Mouse (Mus musculus): ENCODE results near the gene Pkmyt1.
A peak's percentile ranks its signal among the peaks of the same experiment; 100 is the strongest.
"Not testable (repeated sequence)": the region's sequence is repeated elsewhere in the genome, so short reads cannot be mapped to it uniquely, and the experiment has no call there.

Pkmyt1 gene

DNA sequence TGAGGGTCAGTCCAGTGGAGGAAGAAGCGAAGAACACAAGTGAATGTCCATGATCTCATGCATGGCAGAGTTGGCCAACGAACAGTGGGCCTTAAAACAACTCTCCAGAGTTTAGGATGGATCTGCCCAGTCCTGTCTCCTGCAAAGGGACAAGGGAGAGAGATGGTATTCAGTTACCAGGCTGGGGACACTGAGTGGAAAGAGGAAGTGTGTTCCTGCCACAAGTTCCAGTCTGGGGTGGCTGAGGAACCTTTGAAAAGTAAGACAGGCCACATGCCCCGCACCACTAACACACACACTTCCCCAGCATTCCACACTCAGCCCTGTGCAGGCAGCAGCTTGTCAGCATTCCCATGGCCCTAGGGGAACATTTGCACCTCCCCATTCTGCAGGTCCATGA, 20.6 kb downstream of the Pkmyt1 start:
- DNase-seq (ENCODE audit: low read depth in 2 of 2, low spot score in 2 of 2): no peak

DNA sequence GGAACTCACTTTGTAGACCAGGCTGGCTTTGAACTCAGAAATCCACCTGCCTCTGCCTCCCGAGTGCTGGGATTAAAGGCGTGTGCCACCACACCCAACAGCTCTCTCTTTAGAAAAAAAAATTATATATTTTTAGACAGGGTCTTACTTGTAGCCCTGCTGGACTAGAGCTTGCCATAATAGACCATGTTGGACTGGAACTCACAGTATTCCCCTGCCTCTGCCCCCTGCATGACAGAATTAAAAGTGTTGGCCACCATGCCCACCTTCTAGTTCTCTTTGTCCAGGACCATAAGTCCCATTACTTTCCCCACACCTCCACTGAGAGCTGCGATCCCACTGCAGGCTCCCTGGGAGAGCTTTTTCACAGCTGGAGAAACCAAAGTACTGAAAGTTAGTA, 21.3 kb downstream of the Pkmyt1 start:
- DNase-seq (ENCODE audit: low read depth in 2 of 2, low spot score in 2 of 2): no peak

DNA sequence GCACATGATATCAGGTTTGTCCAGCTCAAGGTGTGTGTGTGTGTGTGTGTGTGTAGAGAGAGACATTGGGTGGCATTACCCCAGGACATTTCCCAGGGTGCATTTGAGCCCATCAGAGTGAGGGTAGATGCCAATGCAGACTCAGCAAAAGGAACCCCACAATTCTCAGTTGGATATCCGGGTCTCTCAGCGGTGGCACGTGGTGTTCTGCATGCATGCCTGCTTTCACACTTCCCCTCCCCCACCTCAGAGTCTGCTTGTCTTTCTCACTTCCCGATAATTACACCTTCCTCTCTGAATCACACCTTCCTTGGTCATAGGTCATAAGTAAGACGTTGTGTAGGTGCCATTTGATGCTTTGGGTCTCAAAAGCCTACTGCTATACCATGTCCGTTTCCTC, 21.9 kb downstream of the Pkmyt1 start:
- DNase-seq (ENCODE audit: low read depth in 2 of 2, low spot score in 2 of 2): no peak

DNA sequence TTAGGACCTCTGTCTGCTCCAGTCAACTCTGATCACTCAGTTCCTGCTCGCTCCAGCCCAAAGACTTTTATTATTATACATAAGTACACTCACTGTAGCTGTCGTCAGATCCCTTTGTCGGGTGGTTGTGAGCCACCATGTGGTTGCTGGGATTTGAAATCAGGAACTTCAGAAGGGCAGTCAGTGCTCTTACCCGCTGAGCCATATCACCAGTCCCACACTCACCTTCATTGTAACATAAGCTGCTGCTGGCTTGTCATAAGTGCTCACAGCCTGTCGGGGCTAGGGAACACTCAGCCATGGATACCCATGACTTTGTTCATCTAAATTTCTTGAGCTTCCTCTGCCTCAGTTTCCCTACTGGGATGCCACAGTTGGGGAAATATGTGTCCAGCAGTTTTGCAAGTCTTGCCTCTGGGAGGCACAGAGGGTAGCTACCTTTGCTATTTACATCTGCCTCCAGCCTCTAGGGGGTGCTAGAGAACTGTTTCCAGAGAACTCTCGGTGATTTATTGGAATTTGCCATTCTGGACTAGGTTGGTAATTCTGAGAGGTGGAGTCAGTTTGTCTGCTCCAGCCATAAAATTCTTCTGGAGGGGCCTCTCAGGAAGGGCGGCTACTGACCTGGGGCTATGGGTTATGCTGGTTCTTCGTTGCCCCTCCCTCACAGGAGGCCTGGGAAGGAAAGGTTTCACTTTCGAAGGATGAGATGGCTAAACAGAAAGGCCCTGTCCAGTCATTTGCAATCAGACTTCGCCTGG, 22.7 kb downstream of the Pkmyt1 start:
- peak; percentile 58 to 76 for DNase-seq (ENCODE audit: low read depth in 2 of 2, low spot score in 2 of 2)

DNA sequence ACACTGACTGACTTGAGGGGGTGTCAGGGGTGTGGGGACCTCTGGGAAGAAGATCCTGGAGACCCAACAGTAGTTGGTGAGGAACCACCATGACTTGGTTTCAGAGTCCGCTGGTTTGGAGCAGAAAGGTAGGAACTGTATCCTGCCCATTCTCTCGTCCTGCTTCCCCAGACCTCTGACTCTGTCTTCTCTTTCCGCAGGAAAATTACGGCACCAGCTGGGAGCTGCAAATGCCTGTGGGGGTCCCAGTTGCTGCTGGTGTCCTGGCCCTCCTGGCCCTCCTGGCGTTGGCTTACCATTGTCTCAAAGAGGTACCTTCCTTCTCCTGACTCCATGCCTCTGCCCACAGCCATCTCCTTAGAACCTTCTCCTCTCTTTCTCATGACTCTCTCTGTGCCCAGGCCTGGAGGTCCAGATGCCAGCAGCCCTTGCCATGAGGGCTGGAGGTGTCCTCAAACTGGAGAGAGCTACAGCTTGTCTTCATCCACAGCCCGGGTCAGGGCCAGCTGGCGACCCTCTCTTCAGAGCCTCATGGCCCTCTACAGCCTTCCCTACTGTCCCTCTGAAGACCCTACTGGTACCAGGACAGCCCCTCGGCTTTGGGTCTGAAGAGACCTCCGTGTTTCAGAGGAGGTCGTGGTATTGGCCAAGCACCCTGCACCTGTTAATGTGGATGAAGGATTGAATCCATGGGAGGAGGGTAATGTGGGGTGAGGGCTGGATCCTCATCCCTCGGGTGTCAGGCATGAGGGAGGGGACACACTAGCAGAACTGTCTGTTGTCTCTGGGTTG, 23.5 kb downstream of the Pkmyt1 start:
- no peak for DNase-seq (ENCODE audit: low read depth in 2 of 2, low spot score in 2 of 2)

DNA sequence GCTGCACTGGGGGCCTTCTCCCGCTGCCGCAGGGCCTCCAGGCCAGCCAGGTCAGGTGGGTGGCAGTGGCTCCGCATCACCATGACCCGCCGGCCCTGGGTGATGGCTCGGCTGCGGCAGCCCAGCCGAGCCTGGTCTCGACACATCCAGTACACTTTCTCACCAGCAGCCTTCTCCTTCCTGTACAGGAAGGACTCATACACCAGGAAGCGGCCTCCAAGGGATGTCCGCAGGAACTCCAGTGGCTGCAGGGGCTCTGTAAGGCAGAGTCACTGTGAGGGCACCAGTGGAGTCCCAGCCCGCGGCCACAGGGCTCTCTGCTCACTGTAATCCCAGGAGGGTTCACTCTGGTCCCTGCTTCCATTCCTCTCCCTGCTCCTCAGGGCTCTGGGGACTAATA, 29.6 kb downstream of the Pkmyt1 start:
- no peak for DNase-seq (ENCODE audit: low read depth in 2 of 2, low spot score in 2 of 2)

DNA sequence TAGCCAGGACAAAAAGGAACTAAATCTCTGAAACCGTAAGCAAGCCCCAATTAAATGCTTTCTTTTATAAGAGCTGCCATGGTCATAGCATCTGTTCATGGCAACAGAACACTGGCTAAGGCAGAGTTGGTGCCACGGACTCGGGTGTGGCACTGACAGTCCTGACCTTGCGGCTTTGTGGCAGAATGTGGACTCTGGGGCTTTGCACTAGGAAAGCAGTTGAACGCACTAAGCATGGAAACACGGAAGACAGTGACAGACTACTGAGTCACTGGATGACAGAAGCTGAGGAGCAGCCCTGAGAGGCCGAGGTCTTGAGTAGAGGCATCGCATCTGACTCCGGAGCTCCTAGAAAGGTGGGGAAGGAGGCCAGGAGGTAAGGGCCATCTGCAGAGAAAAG, 31.4 kb downstream of the Pkmyt1 start:
- DNase-seq (ENCODE audit: low read depth in 2 of 2, low spot score in 2 of 2): no peak

DNA sequence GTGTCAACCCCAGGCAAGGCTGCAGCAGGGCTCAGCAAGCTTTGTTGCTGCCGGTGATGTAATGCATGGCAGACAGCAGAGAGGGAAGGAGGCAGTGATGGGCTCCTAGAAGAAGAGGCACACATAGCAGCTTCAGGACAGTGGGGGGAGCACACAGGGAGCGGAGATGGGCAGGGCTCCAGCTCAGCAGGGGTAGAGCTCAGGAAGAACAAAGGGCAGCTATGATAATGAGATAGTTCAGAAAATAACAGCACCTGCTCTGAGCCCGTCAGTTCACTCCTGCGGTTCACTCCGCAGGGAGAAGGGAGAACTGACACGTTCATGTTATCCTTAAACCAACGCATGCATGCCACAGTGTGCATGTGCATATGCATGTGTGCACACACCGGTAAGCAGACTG, 32.7 kb downstream of the Pkmyt1 start:
- no peak for DNase-seq (ENCODE audit: low read depth in 2 of 2, low spot score in 2 of 2)

DNA sequence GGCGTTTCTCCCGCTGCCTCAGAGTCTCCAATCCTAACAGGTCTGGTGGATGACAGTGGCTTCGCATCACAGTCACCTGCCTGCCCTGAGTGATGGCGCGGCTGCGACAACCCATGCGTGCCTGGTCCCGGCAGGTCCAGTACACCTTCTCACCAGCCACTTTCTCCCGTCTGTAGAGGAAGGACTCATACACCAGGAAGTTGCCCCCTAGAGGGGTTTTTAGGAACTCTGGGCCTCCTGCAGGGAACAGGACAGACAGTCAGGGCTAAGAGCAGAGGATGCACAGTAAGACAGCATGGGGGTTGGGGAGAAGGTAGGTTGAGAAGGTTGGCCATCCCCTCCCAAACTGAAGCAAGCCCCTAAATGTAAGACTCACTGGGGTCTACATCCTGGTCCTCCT, 34.1 kb downstream of the Pkmyt1 start:
- no peak for DNase-seq (ENCODE audit: low read depth in 2 of 2, low spot score in 2 of 2)

DNA sequence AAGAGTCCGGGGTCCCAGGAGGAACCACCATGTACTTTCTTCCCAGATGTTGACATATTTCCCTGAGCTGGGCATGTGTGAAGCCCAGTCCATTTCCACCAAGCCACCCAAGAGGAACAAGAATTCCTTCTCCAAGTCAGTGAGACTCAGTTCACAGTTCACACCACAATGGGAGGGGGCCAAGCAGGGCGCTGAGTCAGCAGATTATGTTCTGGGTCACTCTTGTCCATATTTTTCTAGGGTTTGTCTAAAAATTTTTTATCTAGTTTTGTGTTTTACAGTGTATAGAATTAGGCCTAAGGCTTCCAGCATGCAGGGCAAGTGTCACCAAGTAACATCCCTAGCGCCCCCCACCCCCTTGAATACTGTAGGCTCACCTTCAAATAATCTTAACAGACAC, 35.0 kb downstream of the Pkmyt1 start:
- DNase-seq (ENCODE audit: low read depth in 2 of 2, low spot score in 2 of 2): no peak

DNA sequence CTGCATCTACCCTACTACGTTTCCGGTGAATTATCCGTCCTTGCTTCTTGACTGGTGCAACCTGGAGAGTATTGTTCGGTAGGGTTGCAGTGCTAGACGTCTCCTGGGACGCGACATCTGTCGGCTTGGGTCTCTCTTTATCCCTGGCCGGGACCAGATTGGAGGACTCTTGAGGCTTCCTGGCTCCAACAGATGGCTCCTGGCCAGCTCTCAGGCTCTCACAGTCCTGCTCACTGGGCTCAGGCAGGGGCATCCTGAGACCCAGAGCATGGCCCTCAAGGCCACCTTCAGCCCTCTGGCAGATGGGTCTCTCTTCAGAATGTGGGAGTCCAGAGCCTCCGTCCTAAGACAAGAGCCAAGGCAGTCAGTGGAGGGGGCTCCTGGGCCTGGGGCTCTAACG, 36.8 kb downstream of the Pkmyt1 start:
- DNase-seq (ENCODE audit: low read depth in 2 of 2, low spot score in 2 of 2): no peak

DNA sequence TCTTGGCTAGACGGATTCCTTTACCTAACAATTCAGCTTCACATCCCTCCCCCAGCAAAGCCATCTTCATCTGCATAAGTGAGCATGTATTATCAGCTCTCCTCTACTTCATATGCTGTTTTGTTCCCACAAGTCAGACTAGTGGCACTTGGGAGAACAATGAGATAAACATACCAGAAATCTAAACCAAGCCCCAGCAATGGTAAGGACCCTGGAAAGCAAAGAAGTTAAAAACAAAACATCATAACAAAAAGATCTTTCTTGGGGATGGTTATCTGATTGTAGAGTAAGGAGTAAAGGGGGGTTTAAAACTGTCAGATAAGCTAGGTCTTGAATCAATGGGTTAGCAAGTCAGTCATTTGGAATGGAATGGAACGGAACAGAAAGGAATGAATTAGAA, 44.4 kb downstream of the Pkmyt1 start:
- no peak for DNase-seq (ENCODE audit: low read depth in 2 of 2, low spot score in 2 of 2)

DNA sequence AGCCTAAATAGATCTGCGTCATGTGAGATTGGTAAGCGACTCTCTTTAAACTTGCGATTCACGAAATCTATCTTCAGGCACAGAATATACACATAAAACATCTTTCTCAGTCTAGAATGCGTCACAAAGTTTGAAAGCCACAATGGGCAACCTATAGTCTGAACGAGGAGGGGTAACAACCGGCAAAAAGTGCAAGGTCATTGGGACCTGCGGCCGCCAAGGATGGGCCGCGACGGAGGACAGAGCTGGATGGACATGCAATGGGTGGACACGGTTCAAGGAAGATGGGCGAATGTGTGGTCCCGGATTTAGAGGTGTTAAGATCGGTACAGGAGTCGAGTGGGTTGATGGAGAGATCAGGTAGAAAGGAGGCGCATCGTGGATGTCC, 44.8 kb downstream of the Pkmyt1 start:
- DNase-seq (ENCODE audit: low read depth in 2 of 2, low spot score in 2 of 2): no peak

DNA sequence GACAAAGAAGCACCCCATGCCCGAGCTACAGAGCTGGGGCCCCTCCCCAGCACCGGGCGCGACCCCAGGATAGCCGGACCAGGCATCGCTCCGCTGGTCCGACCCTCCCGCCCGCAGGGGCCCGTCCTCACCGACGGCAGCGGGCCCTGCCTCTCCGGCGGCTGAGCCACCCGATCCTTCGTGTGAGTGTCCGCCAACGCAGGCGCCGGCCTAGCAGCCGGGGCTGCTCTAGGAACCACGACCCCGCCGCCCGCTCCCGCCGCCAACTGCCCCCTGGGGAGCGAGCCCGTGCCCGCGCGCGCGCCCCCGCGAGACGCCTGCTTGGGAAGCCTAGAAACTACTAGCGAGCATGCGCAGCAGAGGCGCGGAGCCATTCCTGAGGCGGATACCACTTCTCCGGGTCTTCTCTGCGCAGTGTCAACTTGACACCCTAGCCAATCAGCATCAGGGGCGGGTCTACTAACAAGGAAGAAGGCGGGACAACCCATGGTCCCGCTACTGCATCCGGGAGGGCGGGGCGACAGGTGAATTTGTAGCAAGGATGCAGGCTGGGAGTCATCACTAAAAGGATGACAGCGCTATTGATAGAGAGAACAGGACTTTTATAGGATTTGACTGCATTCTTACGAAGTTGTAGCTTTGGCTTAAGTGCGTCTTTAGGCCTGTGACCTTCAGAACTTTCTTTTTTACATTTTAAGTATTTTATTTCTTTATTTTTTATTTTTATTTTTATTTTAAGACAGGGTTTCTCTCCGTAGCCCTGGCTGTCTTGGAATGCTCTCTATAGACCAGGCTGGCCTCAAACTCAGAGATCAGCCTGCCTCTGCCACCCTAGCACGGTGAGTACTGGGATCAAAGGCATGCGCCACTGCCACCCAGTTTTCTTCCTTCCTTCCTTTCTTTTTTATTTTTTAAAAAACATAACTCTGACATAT, 45.4 kb downstream of the Pkmyt1 start, which contains the start of gene Flywch1:
TSS of gene Flywch1 (minus strand) at position 319 of the 935 bp plus-strand sequence.
- peak; percentile 92 to 96 for DNase-seq (ENCODE audit: low read depth in 2 of 2, low spot score in 2 of 2)

DNA sequence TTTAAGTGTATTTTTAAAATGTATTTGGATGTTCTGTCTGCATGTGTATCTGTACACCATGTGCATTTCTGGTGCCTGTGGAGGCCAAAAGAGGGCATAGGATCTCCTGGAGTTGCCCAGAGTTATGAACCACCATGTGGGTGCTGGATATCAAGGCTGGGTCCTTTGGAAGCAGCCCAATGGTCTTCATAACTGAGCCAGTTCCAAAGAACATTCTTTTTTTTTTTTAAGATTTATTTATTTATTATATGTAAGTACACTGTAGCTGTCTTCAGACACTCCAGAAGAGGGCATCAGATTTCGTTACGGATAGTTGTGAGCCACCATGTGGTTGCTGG, 46.1 kb downstream of the Pkmyt1 start:
- DNase-seq (ENCODE audit: low read depth in 2 of 2, low spot score in 2 of 2): not testable (repeated sequence)

DNA sequence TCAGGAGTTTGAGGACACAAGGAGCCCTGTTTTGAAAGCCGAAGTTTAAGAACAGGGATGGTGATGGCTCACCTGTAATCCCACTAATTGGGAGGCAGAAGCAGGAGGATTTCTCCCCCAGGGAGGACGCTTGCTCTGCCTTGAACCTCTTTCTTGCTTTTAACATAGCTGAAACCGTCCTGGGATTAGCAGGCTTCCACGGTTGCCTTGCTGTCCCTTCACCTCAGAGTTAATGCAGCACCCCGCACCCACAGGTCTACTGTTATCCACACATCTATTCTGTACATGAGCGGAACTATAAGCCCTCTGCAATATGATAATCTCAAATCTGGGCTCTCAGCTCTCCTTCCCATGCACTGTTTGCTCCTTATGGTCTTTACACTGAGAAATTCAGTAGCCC, 47.5 kb downstream of the Pkmyt1 start:
- no peak for DNase-seq (ENCODE audit: low read depth in 2 of 2, low spot score in 2 of 2)

DNA sequence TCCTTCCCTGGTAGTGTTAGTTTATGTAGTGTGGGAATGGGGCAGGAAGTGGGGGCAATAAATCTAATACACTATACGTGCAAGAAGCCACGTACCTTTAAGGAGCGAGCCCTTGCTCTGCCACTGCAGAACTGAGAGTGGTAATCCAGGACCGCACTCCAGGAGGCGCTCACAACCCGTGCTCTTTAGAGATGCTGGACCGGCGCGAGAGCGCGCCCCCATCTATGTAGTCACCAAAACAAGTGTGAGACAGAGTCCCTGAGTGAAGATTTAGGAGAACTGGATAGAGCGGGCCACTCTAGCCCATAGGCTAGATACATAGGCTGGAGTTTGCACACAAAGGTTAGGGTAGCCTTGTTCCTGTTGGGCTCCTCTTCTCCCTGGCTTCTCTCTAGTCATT, 48.0 kb downstream of the Pkmyt1 start:
- peak; percentile 83 to 86 for DNase-seq (ENCODE audit: low read depth in 2 of 2, low spot score in 2 of 2)

DNA sequence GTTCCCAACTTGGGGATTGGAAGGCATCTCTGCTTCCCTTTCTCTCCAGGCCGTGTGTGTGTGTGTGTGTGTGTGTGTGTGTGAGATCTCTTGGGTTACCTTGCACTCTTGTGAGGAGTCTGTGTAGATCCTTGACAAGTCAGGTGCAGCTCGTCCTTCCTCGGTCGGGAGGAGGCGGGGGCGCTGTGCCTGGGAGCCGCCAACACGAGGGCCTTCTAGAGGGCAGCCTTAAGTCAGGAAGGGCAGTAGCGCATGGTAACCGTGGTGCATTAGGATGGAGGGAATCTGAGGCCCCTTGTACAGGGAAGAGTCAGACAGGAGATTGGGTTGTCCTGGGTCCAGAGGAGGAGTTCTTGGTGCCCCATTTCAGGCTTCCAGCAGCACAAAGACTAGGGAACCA, 50.1 kb downstream of the Pkmyt1 start:
- DNase-seq (ENCODE audit: low read depth in 2 of 2, low spot score in 2 of 2): no peak

DNA sequence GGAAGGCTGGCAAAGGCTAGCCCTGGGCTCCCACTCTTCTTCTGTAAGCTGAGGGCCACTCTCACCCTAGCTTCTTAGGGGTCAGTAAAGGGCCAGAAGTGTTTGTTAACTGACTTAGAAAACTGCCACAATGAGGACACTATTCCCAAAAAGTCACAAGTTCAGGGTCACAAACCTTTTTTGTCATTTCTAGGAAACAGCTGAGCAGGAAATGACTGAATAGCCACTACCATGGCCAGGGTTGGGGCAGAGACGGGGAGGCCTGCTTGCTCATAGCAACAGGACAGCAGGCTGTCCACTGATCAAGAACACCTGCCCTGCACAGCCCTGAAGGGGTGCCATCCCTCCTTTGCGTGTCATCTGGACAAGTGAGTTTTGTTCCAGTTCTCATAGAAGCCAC, 51.0 kb downstream of the Pkmyt1 start:
- DNase-seq (ENCODE audit: low read depth in 2 of 2, low spot score in 2 of 2): no peak

DNA sequence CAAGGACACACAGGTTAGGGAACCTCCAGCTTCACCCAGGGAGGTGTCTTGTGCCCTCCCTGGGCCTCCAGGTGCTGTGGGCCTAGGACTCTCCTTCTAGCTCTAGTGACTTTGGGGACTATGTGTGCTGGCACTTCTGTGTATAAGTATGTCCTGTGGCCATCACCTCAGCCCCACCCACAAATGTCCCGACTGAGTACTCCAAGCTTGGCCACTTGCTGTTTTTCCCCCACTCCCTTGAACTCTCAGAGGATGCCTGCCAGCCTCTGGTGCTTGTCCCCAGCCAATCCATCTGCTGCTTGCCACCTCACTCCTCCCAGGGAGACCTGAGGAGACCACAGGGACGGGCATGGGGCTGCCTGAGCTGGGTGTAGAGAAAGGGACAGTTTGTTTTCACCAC, 52.3 kb downstream of the Pkmyt1 start:
- DNase-seq (ENCODE audit: low read depth in 2 of 2, low spot score in 2 of 2): no peak

DNA sequence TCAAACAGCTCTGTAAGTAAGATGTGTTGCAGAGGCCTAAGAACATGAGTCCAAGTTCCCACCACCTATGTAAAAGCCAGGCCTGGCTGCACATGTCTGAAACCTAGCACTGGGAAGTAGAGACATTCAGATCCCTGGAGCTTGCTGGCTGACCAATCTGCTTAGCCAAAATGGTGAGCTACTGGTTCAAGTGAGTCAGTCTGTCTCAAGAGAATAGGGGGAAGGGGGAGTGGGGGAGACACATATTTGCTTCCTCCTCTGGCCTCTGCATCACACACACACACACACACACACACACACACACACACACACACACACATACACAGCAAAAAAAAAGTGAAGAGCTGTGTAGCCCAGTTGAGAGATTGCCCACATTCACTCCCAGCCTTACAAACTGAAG, 57.2 kb downstream of the Pkmyt1 start:
- DNase-seq (ENCODE audit: low read depth in 2 of 2, low spot score in 2 of 2): no peak
